Mouse (Mus musculus): ENCODE results near the gene Psg23. TPM values are rescaled to one million over a fixed set of nuclear protein-coding genes. Genes with fewer than 3 reads are reported as not detected.
"Not testable (repeated sequence)": the region's sequence is repeated elsewhere in the genome, so short reads cannot be mapped to it uniquely, and the experiment has no call there.

Gene Psg23
- total RNA-seq (2012; rRNA removed) (not detected in 2 replicates), total RNA-seq (2014; rRNA removed) (not detected in 2 replicates), polyA plus RNA-seq (2012; ENCODE audit: insufficient read length, low read depth) (not detected in 2 replicates)

DNA sequence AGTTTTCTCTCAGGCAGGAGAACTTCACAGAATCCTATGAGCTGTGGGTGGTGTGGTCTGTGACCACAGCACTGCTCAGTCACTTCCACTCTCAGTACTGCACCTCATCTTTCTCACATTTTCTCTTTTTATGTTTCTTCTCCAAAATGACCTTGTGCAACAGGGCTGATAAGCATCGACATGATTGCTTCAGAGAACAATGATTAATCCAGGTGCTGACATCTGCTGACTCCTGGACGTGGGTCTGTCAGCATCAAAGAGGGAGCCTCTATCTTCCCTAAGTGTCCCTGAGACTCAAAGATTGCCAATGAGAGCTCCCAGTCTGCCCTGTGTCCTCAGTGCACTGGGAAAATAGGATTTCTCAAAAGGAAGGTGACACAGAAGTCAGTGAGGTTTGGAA is at the start of gene Psg23:
Psg23 (minus strand) TSS at position 101 of the 400 bp plus-strand sequence.
- H3K4me2 ChIP-seq (ENCODE audit: insufficient read depth, low read depth, poor library complexity, severe bottlenecking); H3K9ac ChIP-seq (ENCODE audit: insufficient read depth, low read depth); H3K27me3 ChIP-seq (replicated peaks); DNase-seq (ENCODE audit: extremely low read depth); dilution Hi-C loops (cut with MboI; ENCODE audit: extremely low pct_ligation_motif_present, extremely low pct_unique_long_range_greater_than_20kb, low sequenced_read_pairs); H3K9me3 ChIP-seq (replicated peaks; ENCODE audit: low read length); H3K79me2 ChIP-seq (replicated peaks; ENCODE audit: control insufficient read depth, extremely low read depth, insufficient read depth, poor library complexity, severe bottlenecking); H3K36me3 ChIP-seq (replicated peaks in 1 of 2; ENCODE audit: control insufficient read depth in 1 of 2, insufficient read depth in 1 of 2, low read length in 1 of 2); H3K4me1 ChIP-seq (ENCODE audit: control insufficient read depth in 1 of 2, insufficient read depth in 2 of 2); H3K27ac ChIP-seq (ENCODE audit: insufficient read depth, low read depth); H3K4me3 ChIP-seq (replicated peaks in 1 of 3; ENCODE audit: low read depth in 2 of 3, low read length in 2 of 3, poor library complexity in 1 of 3); in situ Hi-C loops (cut with MboI; ENCODE audit: low pct_ligation_motif_present, low pct_unique_long_range_greater_than_20kb, low sequenced_read_pairs): not testable (repeated sequence)

DNA sequence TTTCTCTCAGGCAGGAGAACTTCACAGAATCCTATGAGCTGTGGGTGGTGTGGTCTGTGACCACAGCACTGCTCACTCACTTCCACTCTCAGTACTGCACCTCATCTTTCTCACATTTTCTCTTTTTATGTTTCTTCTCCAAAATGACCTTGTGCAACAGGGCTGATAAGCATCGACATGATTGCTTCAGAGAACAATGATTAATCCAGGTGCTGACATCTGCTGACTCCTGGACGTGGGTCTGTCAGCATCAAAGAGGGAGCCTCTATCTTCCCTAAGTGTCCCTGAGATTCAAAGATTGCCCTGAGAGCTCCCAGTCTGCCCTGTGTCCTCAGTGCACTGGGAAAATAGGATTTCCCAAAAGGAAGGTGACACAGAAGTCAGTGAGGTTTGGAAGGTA is 40.3 kb upstream of the Psg23 start, which contains the start of gene Psg21:
Psg21 (minus strand) TSS at position 101 of the 400 bp plus-strand sequence.
- H3K36me3 ChIP-seq (replicated peaks in 1 of 2; ENCODE audit: control insufficient read depth in 1 of 2, insufficient read depth in 1 of 2, low read length in 1 of 2); H3K4me2 ChIP-seq (ENCODE audit: insufficient read depth, low read depth, poor library complexity, severe bottlenecking); H3K79me2 ChIP-seq (replicated peaks; ENCODE audit: control insufficient read depth, extremely low read depth, insufficient read depth, poor library complexity, severe bottlenecking); H3K4me1 ChIP-seq (ENCODE audit: control insufficient read depth in 1 of 2, insufficient read depth in 2 of 2); H3K27ac ChIP-seq (ENCODE audit: insufficient read depth, low read depth); H3K9me3 ChIP-seq (replicated peaks; ENCODE audit: low read length); in situ Hi-C loops (cut with MboI; ENCODE audit: low pct_ligation_motif_present, low pct_unique_long_range_greater_than_20kb, low sequenced_read_pairs); H3K4me3 ChIP-seq (replicated peaks in 1 of 3; ENCODE audit: low read depth in 2 of 3, low read length in 2 of 3, poor library complexity in 1 of 3); DNase-seq (ENCODE audit: extremely low read depth); dilution Hi-C loops (cut with MboI; ENCODE audit: extremely low pct_ligation_motif_present, extremely low pct_unique_long_range_greater_than_20kb, low sequenced_read_pairs); H3K9ac ChIP-seq (ENCODE audit: insufficient read depth, low read depth): not testable (repeated sequence)
- peaks cover 10% of the 10 kb centered on the region for H3K27me3 ChIP-seq (replicated peaks)

DNA sequence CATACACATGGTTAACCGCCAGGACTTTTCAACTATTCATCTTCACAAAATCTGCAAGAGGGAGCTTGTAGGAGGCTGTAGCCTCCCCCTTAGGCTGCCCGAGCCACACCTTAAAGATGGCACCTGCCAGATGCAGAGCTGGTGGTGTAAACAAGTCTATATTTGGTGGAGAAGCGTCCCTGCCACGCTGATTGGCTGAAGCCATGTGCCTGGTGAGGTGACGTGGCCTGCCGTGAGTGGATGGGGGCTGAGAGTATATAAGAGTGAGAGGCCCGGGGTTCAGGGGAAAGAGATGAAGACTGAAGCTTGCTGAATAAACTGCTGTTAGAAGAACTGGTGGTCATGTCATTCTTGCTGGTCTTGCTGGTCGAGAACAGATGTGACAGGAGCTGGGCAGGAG is 10.6 kb upstream of the Psg23 start:
- H3K27me3 ChIP-seq (replicated peaks); H3K4me2 ChIP-seq (ENCODE audit: insufficient read depth, low read depth, poor library complexity, severe bottlenecking); H3K9me3 ChIP-seq (replicated peaks; ENCODE audit: low read length); H3K79me2 ChIP-seq (replicated peaks; ENCODE audit: control insufficient read depth, extremely low read depth, insufficient read depth, poor library complexity, severe bottlenecking); H3K36me3 ChIP-seq (replicated peaks in 1 of 2; ENCODE audit: control insufficient read depth in 1 of 2, insufficient read depth in 1 of 2, low read length in 1 of 2); dilution Hi-C loops (cut with MboI; ENCODE audit: extremely low pct_ligation_motif_present, extremely low pct_unique_long_range_greater_than_20kb, low sequenced_read_pairs); in situ Hi-C loops (cut with MboI; ENCODE audit: low pct_ligation_motif_present, low pct_unique_long_range_greater_than_20kb, low sequenced_read_pairs); H3K9ac ChIP-seq (ENCODE audit: insufficient read depth, low read depth); H3K27ac ChIP-seq (ENCODE audit: insufficient read depth, low read depth); H3K4me3 ChIP-seq (replicated peaks in 1 of 3; ENCODE audit: low read depth in 2 of 3, low read length in 2 of 3, poor library complexity in 1 of 3); H3K4me1 ChIP-seq (ENCODE audit: control insufficient read depth in 1 of 2, insufficient read depth in 2 of 2): not testable (repeated sequence)
- peak; percentile 1 for DNase-seq (ENCODE audit: extremely low read depth)

DNA sequence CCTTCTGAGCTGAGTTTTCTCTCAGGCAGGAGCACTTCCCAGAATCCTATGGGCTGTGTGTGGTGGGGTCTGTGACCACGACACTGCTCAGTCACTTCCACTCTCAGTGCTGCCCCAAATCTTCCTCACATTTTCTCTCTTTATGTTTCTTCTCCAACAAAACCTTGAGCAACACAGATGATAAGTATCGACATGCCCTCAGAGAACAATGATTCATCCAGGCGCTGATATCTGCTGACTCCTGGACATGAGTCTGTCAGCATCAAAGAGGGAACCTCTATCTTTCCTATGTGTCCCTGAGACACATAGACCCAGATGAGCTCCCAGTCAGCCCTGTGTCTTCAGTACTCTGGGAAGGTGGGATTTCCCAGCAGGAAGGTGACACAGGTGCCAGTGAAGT is 49.1 kb downstream of the Psg23 start, which contains the start of gene Psg27:
Psg27 (minus strand) TSS at position 101 of the 400 bp plus-strand sequence.
- dilution Hi-C loops (cut with MboI; ENCODE audit: extremely low pct_ligation_motif_present, extremely low pct_unique_long_range_greater_than_20kb, low sequenced_read_pairs) (no loop called here), in situ Hi-C loops (cut with MboI; ENCODE audit: low pct_ligation_motif_present, low pct_unique_long_range_greater_than_20kb, low sequenced_read_pairs) (no loop called here)
- H3K4me2 ChIP-seq (ENCODE audit: insufficient read depth, low read depth, poor library complexity, severe bottlenecking), result no peak within 1 kb of the TSS
- peaks cover 24% of the 10 kb centered on the region for H3K27me3 ChIP-seq (replicated peaks)
- H3K9ac ChIP-seq (ENCODE audit: insufficient read depth, low read depth), result no peak within 1 kb of the TSS
- no peak for TF ChIP-seq HCFC1 (IDR thresholded peaks at IDR 0.05; ENCODE audit: low read depth, low read length)
- TF ChIP-seq EP300 (IDR thresholded peaks at IDR 0.05; ENCODE audit: low read length), result no peak
- no peak for TF ChIP-seq MAZ (IDR thresholded peaks at IDR 0.05; ENCODE audit: low read depth, low read length)
- TF ChIP-seq GABPA (IDR thresholded peaks at IDR 0.05; ENCODE audit: insufficient replicate concordance, low read depth, low read length), result no peak
- no peak for TF ChIP-seq JUN (IDR thresholded peaks at IDR 0.05; ENCODE audit: insufficient read depth, low read depth, low read length)
- no peak for TF ChIP-seq MYC (IDR thresholded peaks at IDR 0.05; ENCODE audit: low read depth, low read length)
- TF ChIP-seq PAX5 (IDR thresholded peaks at IDR 0.05; ENCODE audit: low read length), result no peak
- TF ChIP-seq ZC3H11A (IDR thresholded peaks at IDR 0.05; ENCODE audit: low read depth, low read length), result no peak
- TF ChIP-seq ETS1 (conservative IDR thresholded peaks at IDR 0.05; ENCODE audit: low read depth, low read length), result no peak
- TF ChIP-seq CTCF (conservative IDR thresholded peaks at IDR 0.05 in 1 of 2, IDR thresholded peaks at IDR 0.05 in 1 of 2; ENCODE audit: low read depth in 2 of 2, low read length in 2 of 2), result no peak
- no peak for TF ChIP-seq TCF12 (IDR thresholded peaks at IDR 0.05; ENCODE audit: low read depth, low read length)
- no peak for TF ChIP-seq USF2 (conservative IDR thresholded peaks at IDR 0.05; ENCODE audit: low read depth, low read length)
- TF ChIP-seq MAFK (IDR thresholded peaks at IDR 0.05; ENCODE audit: insufficient replicate concordance, low read length), result no peak
- DNase-seq (ENCODE audit: extremely low read depth), result no peak
- H3K4me3 ChIP-seq (replicated peaks in 1 of 3; ENCODE audit: low read depth in 2 of 3, low read length in 2 of 3, poor library complexity in 1 of 3), result no peak within 1 kb of the TSS
- no peaks in the 10 kb centered on the region for H3K4me1 ChIP-seq (ENCODE audit: control insufficient read depth in 1 of 2, insufficient read depth in 2 of 2)
- H3K27ac ChIP-seq (ENCODE audit: insufficient read depth, low read depth), result no peak within 1 kb of the TSS
- no peaks in the 10 kb centered on the region for H3K36me3 ChIP-seq (replicated peaks in 1 of 2; ENCODE audit: control insufficient read depth in 1 of 2, insufficient read depth in 1 of 2, low read length in 1 of 2)
- H3K79me2 ChIP-seq (replicated peaks; ENCODE audit: control insufficient read depth, extremely low read depth, insufficient read depth, poor library complexity, severe bottlenecking), result no peaks in the 10 kb centered on the region
- H3K9me3 ChIP-seq (replicated peaks; ENCODE audit: low read length), result no peaks in the 10 kb centered on the region

Data from CH12.LX (cell line).